Mouse (Mus musculus): Measurements from ENCODE around the gene Scarf2. TPM values are rescaled to one million over a fixed set of nuclear protein-coding genes. Genes with fewer than 3 reads are reported as not detected.

The Scarf2 gene
- polyA plus RNA-seq, 1 experiment from 2014 or later, result 0.97 TPM

- H3K9ac ChIP-seq (replicated peaks), result no peak overlapping the region
- H3K27me3 ChIP-seq (ENCODE audit: insufficient read depth, low read length), result peaks cover 51% of the 10 kb centered on the region
Observed at GRCm38 (mm10) chr16:17796519-17796918, 563 bp upstream of the Scarf2 start.

GRCm38 (mm10) chr16:17797812-17798311, 780 bp downstream of the Scarf2 start:
- peak overlapping the region; percentile 51 for H3K9ac ChIP-seq (replicated peaks)
- no peak for DNase-seq
- no peak for TF ChIP-seq EP300 (IDR thresholded peaks at IDR 0.05; ENCODE audit: low read depth)
- TF ChIP-seq CTCF (IDR thresholded peaks at IDR 0.05; ENCODE audit: low read depth), result no peak
- peak overlapping the region; percentile 57 for H3K27ac ChIP-seq (ENCODE audit: low read depth)
- 5% methylated on average over 29 of the region's 29 CpGs for WGBS (ENCODE audit: insufficient replicate concordance)
- H3K4me3 ChIP-seq (ENCODE audit: low read depth, low read length), result peak overlapping the region; percentile 49
- H3K9me3 ChIP-seq (ENCODE audit: low read length), result no peaks in the 10 kb centered on the region
- ATAC-seq, result no peak
- H3K4me1 ChIP-seq (ENCODE audit: insufficient read depth), result peaks cover 20% of the 10 kb centered on the region
- peak overlapping the region; percentile 70 for H3K4me2 ChIP-seq (ENCODE audit: low read depth, low read length)
- no peaks in the 10 kb centered on the region for H3K36me3 ChIP-seq (replicated peaks; ENCODE audit: insufficient read depth, low read length)
- H3K27me3 ChIP-seq (ENCODE audit: insufficient read depth, low read length), result peaks cover 64% of the 10 kb centered on the region

More at GRCm38 (mm10) chr16:17796519-17796918, 563 bp upstream of the Scarf2 start:
- TF ChIP-seq CTCF (IDR thresholded peaks at IDR 0.05; ENCODE audit: low read depth), result no peak
- no peak for TF ChIP-seq EP300 (IDR thresholded peaks at IDR 0.05; ENCODE audit: low read depth)
- Histone ChIP-seq H3K9me3 (ENCODE audit: low read length) (no peaks in the 10 kb centered on the region), H3K4me3 (ENCODE audit: low read depth, low read length) (peak overlapping the region; percentile 49), H3K36me3 (replicated peaks; ENCODE audit: insufficient read depth, low read length) (0 out of 2 replicates have a peak, but pooled peaks cover 3% of the 10 kb centered on the region), H3K4me2 (ENCODE audit: low read depth, low read length) (peak overlapping the region; percentile 70), H3K27ac (ENCODE audit: low read depth) (no peak overlapping the region), H3K4me1 (ENCODE audit: insufficient read depth) (peaks cover 16% of the 10 kb centered on the region)
- no peak for ATAC-seq
- no peak for DNase-seq

DNA sequence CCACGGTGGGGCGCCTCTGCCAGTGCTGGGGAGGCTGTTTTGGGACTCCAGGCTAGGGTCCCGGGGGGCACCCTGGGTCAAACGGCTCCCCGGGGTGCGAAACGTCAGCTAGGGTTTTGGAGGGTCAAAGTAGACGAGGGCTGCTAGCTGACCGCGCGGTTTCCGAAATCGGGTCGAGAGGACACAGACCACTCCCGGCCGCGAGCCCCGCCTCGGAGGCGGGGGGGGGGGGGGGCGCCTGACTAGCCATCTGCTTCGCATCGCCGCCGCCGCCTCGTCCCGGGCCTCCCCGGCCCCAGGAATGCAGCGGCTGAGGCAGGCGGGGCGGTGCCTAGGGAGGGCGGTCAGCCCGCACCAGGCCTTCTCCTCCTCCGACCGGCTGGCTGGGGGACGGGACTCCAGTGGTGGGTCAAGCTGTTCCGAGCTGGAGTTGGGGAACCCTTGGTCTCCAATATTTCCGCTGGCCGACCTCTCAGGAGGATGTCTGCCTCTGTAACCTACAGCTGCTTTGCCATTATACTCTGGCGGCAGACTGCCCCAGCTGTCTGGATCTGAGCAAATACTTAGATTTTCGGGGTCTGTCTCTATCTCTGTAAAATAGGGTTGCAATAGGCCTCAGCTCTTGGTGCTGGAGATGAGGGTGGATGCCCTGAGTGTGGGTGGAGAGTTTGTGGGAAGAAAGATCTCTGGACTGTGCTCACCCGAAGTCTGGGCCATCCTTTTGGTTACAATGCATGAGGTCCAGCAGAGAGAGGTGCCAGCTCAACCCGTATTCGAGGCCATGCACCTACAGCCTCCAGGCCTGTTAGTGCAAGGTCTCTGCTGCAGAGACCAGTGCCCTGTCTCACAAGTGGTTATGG, 1.5 kb downstream of the Scarf2 start:
- Histone ChIP-seq H3K9ac (replicated peaks) (0 out of 2 replicates have a peak overlapping the region, but pooled peaks have one; percentile 51), H3K4me3 (ENCODE audit: low read depth, low read length) (peak overlapping the region; percentile 49), H3K4me1 (ENCODE audit: insufficient read depth) (peaks cover 27% of the 10 kb centered on the region), H3K27me3 (ENCODE audit: insufficient read depth, low read length) (peaks cover 71% of the 10 kb centered on the region), H3K9me3 (ENCODE audit: low read length) (no peaks in the 10 kb centered on the region), H3K4me2 (ENCODE audit: low read depth, low read length) (peak overlapping the region; percentile 70), H3K36me3 (replicated peaks; ENCODE audit: insufficient read depth, low read length) (no peaks in the 10 kb centered on the region), H3K27ac (ENCODE audit: low read depth) (peak overlapping the region; percentile 51; the same call in 1 of the 2 replicates)
- peak; percentile 41 for DNase-seq
- no peak for ATAC-seq
- 4% methylated on average over 36 of the region's 45 CpGs for WGBS (ENCODE audit: insufficient replicate concordance)
- TF ChIP-seq EP300 (IDR thresholded peaks at IDR 0.05; ENCODE audit: low read depth), result no peak
- no peak for TF ChIP-seq CTCF (IDR thresholded peaks at IDR 0.05; ENCODE audit: low read depth)

DNA sequence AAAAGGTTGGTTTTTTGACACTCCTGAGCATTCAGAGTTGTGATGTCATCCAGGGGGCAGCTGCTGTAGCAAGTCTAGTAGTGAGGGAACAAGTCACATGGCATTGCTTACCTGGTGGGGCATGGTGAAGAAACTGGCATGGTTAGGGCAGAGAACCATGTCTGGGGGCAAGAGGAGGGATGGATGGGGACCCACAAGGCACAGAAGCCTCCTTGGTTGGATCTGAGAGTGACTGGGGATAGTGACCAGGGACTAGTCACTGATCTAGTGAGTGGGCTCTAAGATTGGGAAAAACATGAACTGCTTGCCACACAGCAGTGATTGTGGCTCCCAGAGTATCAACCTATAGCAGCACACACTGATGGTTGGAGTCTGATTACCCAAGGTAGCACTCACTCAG, 2.5 kb downstream of the Scarf2 start:
- Histone ChIP-seq H3K36me3 (replicated peaks; ENCODE audit: insufficient read depth, low read length) (no peaks in the 10 kb centered on the region), H3K4me1 (ENCODE audit: insufficient read depth) (peaks cover 35% of the 10 kb centered on the region), H3K9me3 (ENCODE audit: low read length) (no peaks in the 10 kb centered on the region), H3K4me2 (ENCODE audit: low read depth, low read length) (no peak overlapping the region), H3K4me3 (ENCODE audit: low read depth, low read length) (no peak overlapping the region), H3K27me3 (ENCODE audit: insufficient read depth, low read length) (peaks cover 82% of the 10 kb centered on the region), H3K9ac (replicated peaks) (no peak overlapping the region), H3K27ac (ENCODE audit: low read depth) (no peak overlapping the region)
- no peak for DNase-seq
- no peak for ATAC-seq
- TF ChIP-seq CTCF (IDR thresholded peaks at IDR 0.05; ENCODE audit: low read depth) (no peak), EP300 (IDR thresholded peaks at IDR 0.05; ENCODE audit: low read depth) (no peak)

DNA sequence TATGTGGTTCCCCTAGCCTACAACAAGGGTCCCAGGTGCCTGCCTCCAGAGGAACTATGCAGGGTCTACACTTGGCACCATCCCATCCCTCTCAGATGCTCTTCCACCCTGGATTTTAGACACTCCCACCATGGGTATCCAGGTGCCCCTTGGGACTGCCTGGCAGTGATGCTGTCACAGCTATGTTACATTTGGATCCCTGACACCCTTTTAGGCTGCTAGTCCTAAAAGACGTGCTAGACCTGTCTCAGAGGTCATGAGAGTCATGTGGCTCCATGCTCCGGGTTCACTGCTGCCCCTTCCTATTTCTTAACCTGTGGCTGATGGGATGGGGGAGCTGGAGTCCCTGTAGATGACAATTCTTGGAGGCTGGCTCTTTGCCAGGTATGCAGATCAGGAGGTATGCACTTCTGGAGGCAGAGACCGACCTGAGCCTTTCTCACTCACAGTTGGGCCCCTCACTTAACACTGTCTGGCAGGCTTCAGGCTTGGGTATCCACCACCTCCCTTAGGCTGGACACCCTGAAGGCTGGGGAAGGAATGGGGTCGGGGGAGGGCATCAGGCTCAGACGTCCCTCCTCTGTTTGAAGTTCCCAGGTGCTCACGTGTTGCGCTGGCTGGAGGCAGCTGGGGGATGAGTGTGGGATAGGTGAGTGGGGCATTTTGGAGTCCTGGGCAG, 4.8 kb downstream of the Scarf2 start:
- 0 out of 2 replicates have a peak overlapping the region, but pooled peaks have one; percentile 38 for H3K4me3 ChIP-seq (ENCODE audit: low read depth, low read length)
- H3K4me1 ChIP-seq (ENCODE audit: insufficient read depth), result peaks cover 36% of the 10 kb centered on the region
- no peak overlapping the region for H3K4me2 ChIP-seq (ENCODE audit: low read depth, low read length)
- 6% methylated on average over 7 of the region's 7 CpGs for whole genome bisulfite sequencing (ENCODE audit: insufficient replicate concordance)
- H3K27ac ChIP-seq (ENCODE audit: low read depth), result no peak overlapping the region
- TF ChIP-seq EP300 (IDR thresholded peaks at IDR 0.05; ENCODE audit: low read depth) (no peak), CTCF (IDR thresholded peaks at IDR 0.05; ENCODE audit: low read depth) (no peak)
- DNase-seq, result no peak
- no peaks in the 10 kb centered on the region for H3K9me3 ChIP-seq (ENCODE audit: low read length)
- ATAC-seq, result no peak
- no peak overlapping the region for H3K9ac ChIP-seq (replicated peaks)
- H3K27me3 ChIP-seq (ENCODE audit: insufficient read depth, low read length), result peaks cover 96% of the 10 kb centered on the region
- no peaks in the 10 kb centered on the region for H3K36me3 ChIP-seq (replicated peaks; ENCODE audit: insufficient read depth, low read length)

DNA sequence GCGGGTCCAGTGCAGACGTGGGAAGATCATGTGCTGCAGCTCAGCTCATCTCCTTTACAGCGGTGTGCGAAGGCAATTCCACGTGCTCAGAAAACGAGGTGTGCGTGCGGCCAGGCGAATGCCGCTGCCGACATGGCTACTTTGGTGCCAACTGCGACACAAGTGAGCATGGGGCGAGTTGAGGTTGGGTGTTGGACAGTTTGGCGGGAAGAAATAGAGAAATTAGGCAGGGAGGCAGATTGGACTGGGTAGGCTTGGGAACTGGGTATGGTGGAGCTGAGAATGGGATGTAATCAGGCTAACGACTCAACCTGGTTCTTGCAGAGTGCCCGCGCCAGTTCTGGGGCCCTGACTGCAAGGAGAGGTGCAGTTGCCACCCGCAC, 5.4 kb downstream of the Scarf2 start:
- 16% methylated on average over 18 of the region's 18 CpGs for WGBS (ENCODE audit: insufficient replicate concordance)
- ATAC-seq (no peak), DNase-seq (no peak)
- Histone ChIP-seq H3K4me3 (ENCODE audit: low read depth, low read length) (peak overlapping the region; percentile 38), H3K9ac (replicated peaks) (no peak overlapping the region), H3K27ac (ENCODE audit: low read depth) (no peak overlapping the region), H3K36me3 (replicated peaks; ENCODE audit: insufficient read depth, low read length) (no peaks in the 10 kb centered on the region), H3K9me3 (ENCODE audit: low read length) (no peaks in the 10 kb centered on the region), H3K4me1 (ENCODE audit: insufficient read depth) (peaks cover 36% of the 10 kb centered on the region), H3K4me2 (ENCODE audit: low read depth, low read length) (peak overlapping the region; percentile 59), H3K27me3 (ENCODE audit: insufficient read depth, low read length) (peaks cover 97% of the 10 kb centered on the region)
- TF ChIP-seq CTCF (IDR thresholded peaks at IDR 0.05; ENCODE audit: low read depth) (no peak), EP300 (IDR thresholded peaks at IDR 0.05; ENCODE audit: low read depth) (no peak)
